Mouse (Mus musculus) layer of hippocampus, adult 9-10 months (tissue): Measurements from ENCODE around the gene Gsta2.
"Not testable (repeated sequence)": the region's sequence is repeated elsewhere in the genome, so short reads cannot be mapped to it uniquely, and the experiment has no call there.

Source experiments
- DNase-seq: peaks from one replicate; pipeline ENCODE4 v3.0.0; 2022; ENCODE audit warnings: low spot score

The Gsta2 gene

DNA sequence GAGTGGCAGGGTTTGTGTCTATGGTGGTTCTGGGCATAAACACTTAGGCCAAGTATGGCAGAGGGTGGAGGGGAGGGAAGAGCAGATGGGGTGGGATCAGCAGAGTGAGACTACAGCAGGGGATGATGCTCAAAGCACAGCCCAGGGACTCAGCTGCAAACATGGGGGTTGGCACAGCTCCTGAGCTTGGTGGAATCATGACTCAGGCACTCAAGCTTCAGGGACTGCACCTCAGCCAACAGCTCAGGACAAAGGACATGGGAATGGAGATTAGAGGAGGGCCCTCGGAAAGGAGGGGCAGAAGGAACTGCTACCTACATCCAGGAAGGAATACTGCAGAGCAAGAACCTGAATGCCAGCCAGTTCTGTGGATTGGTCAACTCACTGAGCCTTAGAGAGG lies 56.4 kb downstream of the Gsta2 start:
- not testable (repeated sequence) for DNase-seq

DNA sequence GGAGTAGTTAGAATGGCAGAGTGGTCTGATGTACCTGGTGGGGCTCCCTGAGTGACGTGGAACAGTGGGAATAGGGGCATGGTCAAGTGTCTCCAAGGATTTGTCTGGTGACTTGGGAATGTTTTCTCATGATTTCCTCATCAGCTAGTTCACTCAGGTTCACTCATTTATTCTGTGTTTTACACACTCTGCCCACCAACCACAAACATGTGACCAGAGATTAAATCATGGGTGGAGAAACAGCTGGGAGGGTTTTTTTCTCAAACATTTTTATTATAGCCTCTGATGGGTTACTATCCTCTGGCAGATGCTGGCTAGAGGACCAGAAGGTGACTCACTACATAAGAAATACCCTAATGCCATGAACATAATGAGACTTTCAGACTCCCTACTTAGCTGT lies 57.4 kb downstream of the Gsta2 start:
- no peak for DNase-seq

DNA sequence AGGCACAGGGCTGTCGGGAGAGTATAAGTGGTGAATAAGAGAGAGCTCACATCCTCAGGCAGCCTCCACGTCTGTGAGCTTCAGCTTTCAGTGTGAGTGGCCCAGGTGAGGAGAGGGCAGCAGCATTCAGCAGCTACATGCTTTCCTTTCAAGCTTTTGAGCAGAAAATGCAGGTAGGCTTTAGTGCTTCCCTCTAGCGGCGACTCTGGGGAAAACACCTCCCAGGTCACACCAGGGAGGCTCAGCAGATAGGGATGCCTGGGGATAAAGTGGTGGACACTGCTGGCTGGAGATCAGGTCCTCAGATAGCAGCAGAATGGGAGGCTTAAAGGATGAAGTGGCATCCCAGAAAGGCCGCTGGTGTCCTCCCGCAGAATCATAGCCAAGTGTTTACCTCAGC lies 59.5 kb downstream of the Gsta2 start:
- DNase-seq, result not testable (repeated sequence)

DNA sequence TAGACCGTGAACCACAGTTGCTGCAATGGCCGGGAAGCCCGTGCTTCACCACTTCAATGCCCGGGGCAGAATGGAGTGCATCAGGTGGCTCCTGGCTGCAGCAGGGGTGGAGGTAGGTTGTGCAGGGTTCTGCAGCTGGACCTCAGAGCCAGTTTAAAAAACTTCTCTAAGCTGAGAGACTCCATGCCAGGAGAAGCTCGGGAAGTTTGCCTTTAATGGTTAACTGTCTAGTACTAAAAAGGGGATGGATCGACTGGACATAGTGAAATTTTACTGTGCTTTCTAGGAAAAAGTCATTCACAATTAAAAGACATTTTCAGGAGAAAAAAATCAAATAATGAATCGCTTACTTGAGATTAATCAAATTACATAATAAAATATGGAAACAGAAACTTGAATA lies 60.8 kb downstream of the Gsta2 start:
- DNase-seq, result not testable (repeated sequence)

DNA sequence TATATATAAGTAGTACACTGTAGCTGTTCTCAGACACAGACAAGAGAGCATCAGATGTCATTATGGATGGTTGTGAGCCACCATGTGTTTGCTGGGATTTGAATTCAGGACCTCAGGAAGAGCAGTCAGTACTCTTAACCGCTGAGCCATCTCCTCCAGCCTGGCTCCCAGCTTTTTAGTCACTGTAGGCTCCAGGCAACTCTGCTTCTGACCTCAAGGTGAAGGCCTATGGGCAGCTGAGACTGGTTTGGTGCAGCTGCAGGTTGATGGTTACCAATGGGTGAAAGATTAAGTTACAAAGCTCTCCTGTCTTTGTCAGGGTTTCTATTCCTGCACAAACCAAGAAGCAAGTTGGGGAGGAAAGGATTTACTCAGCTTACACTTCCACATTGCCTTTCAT lies 61.9 kb downstream of the Gsta2 start:
- DNase-seq, result not testable (repeated sequence)

DNA sequence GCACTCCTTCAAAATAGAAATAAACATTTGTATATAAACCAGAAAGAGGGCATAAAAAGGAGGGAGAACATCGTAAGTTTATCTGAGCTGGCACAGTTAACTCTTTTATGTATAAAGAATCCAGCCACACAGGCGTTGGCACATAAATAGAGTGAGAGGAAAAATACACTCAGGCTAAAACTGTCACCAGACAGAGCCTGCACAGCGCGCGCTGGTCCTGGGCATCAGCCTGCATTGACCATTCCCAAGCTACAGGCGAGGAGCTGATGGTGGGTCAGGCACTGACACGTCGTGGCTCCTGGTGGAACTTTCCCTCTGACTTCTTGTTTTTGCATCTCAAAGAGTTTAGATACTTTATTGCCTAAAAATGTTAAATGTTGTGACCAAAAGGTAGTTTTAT lies 63.1 kb downstream of the Gsta2 start:
- not testable (repeated sequence) for DNase-seq

DNA sequence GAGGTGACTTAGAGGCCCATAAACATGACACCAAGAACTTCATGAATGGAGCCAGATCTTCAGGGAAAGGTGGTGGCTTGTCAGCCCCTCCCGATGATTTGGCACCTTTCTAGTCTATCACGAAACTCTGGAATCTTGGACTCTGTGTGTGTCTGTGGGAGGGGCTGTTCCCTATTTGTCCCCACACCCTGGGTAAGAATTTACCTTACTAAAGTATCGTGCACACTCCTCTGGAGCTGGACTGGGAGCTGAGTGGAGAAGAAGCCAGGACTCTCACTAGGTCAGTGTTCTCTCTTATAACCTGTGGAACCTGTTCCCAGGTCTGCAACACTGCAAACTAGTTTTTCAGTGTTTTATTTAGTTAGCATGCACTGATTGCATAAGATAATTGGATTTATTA lies 65.9 kb downstream of the Gsta2 start, which contains the start of gene Gm10639:
Gene Gm10639, plus strand, starts transcription at position 201 of the 400 bp plus-strand sequence.
- DNase-seq, result not testable (repeated sequence)

DNA sequence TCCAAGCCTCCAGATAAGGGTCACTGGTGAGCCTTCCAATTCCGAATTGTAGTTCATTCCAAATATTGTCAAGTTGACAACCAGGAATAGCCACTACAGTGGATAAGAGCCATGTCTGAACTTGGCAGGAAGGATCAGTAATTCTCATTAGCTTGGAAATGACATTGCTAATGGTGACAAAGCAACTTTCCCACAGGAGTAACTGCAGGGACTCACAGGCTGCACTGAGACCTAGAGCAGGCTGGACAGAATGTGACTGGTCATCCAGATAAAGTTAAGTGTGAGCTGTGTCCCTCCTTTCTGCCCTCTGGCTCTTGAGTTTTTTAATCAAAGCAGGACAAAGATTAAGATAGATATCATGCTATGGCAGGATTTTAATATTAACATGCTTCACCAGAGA lies 66.5 kb downstream of the Gsta2 start:
- DNase-seq, result not testable (repeated sequence)

DNA sequence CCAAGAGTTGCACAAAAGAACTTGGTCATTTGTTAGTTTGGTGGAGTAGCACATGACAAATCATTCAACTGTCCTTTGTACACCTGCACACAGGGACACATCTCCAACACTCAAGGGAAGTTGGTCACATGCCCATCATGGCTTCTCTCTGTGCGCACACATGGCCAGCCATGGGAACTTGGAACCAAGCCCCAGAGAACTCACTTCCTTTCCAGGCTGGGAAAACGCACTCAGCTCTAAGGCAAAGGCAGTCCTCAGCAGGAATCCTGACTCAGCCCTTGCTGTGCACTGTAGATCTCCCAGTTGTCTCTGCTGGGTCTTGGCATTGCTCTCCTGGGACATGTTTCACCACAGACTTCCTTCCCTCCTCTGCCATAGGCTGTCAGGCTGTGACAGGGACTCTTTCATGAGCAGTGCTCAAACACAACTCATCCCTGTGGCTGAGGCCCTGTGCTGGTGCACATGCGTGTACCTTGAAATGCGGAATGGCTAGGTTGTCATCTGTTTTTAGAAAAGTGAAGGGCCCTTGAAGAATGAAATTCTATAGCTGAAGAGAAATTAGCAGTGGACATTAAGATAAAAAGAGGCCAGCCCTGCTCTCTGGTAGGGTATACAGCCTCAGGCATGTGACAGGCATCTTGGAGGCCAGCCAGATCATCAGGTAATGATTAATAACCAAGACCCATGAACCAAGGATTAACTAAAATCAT lies 73.4 kb downstream of the Gsta2 start:
- DNase-seq, result not testable (repeated sequence)
